Mouse (Mus musculus): Measurements from ENCODE around the gene Runx2. TPM values are rescaled to one million over a fixed set of nuclear protein-coding genes. Genes with fewer than 3 reads are reported as not detected.
A peak's percentile ranks its signal among the peaks of the same experiment; 100 is the strongest.

Runx2 gene
- total RNA-seq, 2 experiments from 2014 or later, result 12.3 to 15.8 TPM

DNA sequence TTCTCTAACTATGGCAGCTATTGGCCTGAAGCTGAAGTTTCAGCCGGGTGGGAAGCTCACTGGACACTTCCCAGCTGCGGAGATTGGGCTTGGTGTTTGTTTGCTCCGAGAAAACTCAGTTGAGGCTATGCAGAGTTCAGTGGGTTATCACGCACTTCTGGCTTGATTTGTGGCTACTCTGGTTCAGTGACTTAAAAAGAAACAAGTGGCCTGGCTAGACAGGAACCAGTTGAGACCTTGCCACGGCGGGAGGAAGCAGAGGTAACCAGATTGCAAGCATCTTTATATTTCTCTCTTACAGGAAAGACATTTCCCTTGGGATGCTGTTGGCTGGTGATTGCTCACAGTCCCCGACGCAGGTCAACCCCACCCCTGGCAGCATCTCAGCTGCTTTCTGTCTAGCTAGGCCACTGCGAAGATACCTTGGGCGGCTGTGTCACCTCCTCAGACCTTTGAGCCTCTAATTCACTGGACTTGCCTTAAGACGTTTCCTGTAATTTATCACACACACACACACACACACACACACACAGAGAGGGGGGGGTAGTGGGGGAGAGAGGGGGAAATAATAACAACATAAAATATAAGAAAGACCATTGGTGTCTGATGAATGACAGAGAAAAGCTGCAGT is 324.3 kb downstream of the Runx2 start:
- intact Hi-C loops (cut with DNase I), result no loop called here

DNA sequence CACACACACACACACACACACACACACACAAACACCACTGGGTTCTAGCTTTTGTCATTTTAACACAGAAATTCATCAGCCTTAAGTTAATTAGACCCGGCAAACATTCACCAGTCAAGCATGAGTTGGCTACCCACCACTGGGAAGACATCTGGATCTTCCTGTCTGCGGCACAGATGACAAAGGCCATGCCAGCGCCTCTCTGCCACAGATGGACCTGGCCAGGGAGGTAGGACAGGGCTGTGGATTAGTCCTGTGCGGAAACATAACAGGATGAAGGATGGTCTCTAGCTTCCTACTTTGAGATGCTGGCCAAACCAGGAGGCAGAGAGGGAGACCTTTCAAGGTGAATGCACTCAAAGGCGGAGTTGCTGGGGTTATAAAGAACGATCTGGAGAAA is 325.3 kb downstream of the Runx2 start:
- H3K4me3 ChIP-seq, result no peak overlapping the region
- no peak for TF ChIP-seq CTCF (IDR thresholded peaks at IDR 0.05)
- intact Hi-C loops (cut with DNase I), result no loop called here
- no peak for DNase-seq (ENCODE audit: extremely low spot score in 1 of 2, low spot score in 2 of 2)
- no peak overlapping the region for H3K27ac ChIP-seq

More for the DNA sequence above, 324.3 kb downstream of the Runx2 start:
- TF ChIP-seq CTCF (IDR thresholded peaks at IDR 0.05), result no peak
- H3K27ac ChIP-seq, result no peak overlapping the region
- H3K4me3 ChIP-seq, result no peak overlapping the region
- DNase-seq (ENCODE audit: extremely low spot score in 1 of 2, low spot score in 2 of 2), result no peak

DNA sequence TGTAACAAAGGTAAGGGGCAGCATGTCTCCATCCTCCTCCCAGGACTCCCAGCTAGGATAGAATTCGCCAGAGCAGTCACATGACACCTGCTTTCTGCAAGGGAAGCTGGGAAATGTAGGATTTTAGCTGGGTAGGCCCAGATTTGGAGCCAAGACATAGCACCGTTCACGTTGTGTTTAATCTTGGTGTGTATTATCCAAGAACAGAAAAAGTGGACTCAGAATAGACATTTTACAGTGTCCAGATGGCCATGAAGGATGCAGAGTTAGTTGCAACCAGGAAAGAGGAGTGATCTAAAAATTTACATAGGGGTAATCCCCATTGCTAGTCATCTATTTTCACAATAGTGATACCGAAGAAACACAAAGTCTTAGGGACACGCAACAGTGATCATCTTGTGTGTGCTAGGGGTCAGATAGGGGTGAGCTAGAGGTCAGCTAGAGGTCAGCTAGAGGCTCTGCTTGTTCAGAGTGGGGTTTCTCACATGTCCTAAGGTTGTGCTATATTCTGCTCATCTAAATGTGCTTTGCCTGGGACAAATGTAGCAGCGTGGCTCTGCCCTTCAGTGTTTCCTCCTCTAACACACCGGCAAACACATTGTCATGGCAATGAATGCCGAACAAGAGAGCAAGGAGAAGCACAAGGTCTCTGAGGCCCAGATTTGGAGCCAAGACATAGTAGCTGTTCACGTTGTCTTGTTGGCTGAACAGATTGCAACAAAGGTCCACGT is 326.9 kb downstream of the Runx2 start:
- DNase-seq (ENCODE audit: extremely low spot score in 1 of 2, low spot score in 2 of 2), result peak in 1 of 2 experiments; percentile 18
- TF ChIP-seq CTCF (IDR thresholded peaks at IDR 0.05), result no peak
- intact Hi-C loops (cut with DNase I), result no loop called here
- Histone ChIP-seq H3K4me3 (no peak overlapping the region), H3K27ac (0 out of 2 replicates have a peak overlapping the region, but pooled peaks have one; percentile 6)

DNA sequence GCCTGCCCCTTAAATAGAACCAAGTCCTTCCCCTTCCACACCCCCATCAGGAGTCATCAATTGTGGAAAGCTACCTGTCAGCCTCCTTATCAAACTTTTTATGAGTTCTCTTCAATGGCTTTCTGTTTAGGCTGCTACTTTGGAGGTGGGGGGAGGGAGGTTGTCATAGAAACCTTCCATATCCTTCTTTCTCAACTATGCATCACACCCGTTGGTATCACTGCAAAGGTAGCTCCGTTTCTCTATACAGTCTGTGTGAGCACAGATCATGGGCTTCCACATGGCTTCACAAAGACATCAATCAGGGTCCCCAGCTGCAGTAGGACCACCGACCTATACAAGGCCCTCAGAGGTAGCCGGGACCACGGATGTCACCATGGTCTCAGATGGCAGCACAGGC is 329.3 kb downstream of the Runx2 start:
- no peak overlapping the region for H3K27ac ChIP-seq
- DNase-seq (ENCODE audit: extremely low spot score in 1 of 2, low spot score in 2 of 2), result no peak
- intact Hi-C loops (cut with DNase I), result no loop called here
- TF ChIP-seq CTCF (IDR thresholded peaks at IDR 0.05), result no peak
- no peak overlapping the region for H3K4me3 ChIP-seq

DNA sequence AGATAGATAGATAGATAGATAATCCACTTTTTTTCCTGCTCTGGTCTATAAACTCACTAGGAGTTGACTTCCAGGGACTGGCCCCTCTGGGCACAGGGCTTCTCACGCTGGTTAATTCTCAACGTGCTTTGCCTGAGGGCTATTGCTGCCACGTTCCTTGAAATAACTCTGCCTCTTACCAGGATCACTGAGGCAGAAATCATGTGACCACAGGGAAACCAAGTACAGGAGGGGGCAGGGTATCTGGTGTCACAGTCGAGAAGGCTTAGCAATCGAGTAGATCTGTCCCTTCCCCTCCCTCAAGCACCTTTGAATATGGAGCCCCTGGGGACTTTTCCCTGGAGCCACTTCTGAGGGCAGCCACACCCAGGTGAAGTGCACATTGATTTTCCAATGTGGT is 334.7 kb downstream of the Runx2 start:
- intact Hi-C loops (cut with DNase I), result no loop called here
- Histone ChIP-seq H3K27ac (no peak overlapping the region), H3K4me3 (no peak overlapping the region)
- DNase-seq (ENCODE audit: extremely low spot score in 1 of 2, low spot score in 2 of 2), result no peak
- no peak for TF ChIP-seq CTCF (IDR thresholded peaks at IDR 0.05)

DNA sequence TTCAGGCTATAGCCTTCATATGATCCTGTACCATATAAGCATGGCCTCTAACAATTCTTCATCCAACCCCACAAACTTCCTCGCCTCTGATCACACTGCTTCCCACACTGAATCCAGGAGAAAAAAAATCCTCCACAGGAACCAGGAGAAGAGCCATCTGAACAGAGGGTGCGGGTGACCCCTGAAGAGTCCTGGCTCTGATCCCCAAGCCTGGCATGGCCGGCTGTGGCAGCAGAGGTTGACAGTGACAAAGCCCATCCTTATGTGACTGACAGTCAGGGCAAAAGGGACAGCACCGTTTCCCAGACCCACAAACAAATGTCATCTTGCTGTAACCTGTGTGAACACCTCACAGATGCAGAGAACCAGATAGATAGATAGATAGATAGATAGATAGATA is 335.1 kb downstream of the Runx2 start:
- TF ChIP-seq CTCF (IDR thresholded peaks at IDR 0.05), result no peak
- intact Hi-C loops (cut with DNase I), result no loop called here
- DNase-seq (ENCODE audit: extremely low spot score in 1 of 2, low spot score in 2 of 2), result no peak

DNA sequence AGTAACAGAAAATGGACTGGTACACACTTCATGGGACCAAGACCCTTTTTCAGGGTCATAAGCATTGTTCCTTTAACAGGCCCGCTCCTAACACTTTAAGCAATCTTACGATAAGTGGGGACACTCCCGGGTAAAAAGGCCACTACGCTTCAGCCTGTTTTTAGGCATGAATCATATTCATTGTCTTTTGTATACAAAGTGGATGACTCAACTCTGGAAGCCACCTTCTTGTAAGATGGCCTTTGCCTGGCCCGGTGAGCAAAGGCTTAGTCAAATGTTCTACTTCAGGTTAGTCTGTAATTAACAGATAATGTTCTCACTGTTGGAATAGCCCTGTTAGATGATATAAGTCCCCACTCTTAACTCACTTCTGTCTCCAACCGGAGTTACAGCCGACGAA is 338.7 kb downstream of the Runx2 start:
- Histone ChIP-seq H3K4me3 (no peak overlapping the region), H3K27ac (no peak overlapping the region)
- no peak for TF ChIP-seq CTCF (IDR thresholded peaks at IDR 0.05)
- DNase-seq (ENCODE audit: extremely low spot score in 1 of 2, low spot score in 2 of 2), result no peak
- intact Hi-C loops (cut with DNase I), result no loop called here

More for the DNA sequence above, 335.1 kb downstream of the Runx2 start:
- Histone ChIP-seq H3K4me3 (no peak overlapping the region), H3K27ac (no peak overlapping the region)

DNA sequence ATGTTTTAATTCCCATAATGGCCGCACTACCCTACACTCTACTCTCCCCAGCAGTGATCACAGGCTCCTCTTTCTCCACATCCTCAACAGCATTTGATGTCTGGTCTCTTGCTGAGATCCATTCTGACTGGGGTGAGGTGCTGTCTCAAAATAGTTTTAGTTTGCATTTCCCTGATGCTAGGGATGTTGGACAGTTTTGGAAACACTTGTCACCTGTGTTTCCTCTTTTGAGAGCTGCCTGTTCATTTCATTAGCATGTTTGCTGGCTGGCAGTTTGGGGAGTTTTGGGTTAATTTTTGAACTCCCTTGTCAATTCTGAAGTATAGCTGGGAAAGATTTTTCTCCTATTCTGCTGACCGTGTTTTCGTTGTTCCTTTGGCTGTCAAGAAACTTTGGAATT is 340.3 kb downstream of the Runx2 start:
- DNase-seq (ENCODE audit: extremely low spot score in 1 of 2, low spot score in 2 of 2), result no peak
- H3K27ac ChIP-seq, result no peak overlapping the region
- no peak overlapping the region for H3K4me3 ChIP-seq
- intact Hi-C loops (cut with DNase I), result no loop called here
- no peak for TF ChIP-seq CTCF (IDR thresholded peaks at IDR 0.05)

DNA sequence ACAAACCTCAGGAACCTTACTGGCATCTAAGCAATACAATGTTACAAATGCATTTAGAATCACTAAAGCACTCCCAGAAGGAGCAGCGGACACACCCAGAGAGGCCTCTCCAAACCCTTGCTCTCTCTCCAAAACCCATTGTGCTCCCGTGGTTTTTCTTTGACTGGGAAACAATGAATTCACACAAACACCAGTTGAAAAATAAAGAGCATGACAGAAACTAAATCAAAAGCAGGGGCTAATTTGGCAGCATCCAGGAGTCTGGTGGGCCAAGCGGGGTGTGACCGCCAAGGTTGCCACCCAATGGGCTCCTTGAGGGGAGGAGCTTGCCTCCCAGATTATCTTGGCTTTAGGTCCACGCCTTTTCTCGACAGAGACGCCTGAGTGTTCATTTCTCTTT is 341.9 kb downstream of the Runx2 start:
- no peak for DNase-seq (ENCODE audit: extremely low spot score in 1 of 2, low spot score in 2 of 2)
- TF ChIP-seq CTCF (IDR thresholded peaks at IDR 0.05), result no peak
- H3K27ac ChIP-seq, result no peak overlapping the region
- no peak overlapping the region for H3K4me3 ChIP-seq
- intact Hi-C loops (cut with DNase I), result no loop called here

DNA sequence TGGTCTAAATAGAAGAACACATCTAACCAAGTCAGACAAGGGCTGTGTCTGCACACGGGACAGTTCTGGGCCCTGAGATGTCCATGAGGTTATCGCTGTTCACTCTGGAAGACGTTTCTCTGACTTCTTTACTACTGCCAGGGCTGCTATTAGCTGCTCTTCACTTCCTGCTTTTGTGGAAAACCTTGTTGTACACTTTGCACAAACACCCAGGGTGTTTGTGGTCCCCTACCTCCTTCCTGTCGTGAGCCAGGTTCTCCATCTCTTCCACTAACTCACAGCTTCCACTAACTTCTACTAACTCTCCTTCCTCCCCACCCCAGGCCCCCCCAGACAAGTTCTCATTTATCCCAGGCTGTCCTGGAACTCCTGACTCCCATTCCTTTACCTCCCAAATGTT is 350.9 kb downstream of the Runx2 start:
- Histone ChIP-seq H3K4me3 (no peak overlapping the region), H3K27ac (no peak overlapping the region)
- no peak for DNase-seq (ENCODE audit: extremely low spot score in 1 of 2, low spot score in 2 of 2)
- intact Hi-C loops (cut with DNase I), result no loop called here
- TF ChIP-seq CTCF (IDR thresholded peaks at IDR 0.05), result no peak

DNA sequence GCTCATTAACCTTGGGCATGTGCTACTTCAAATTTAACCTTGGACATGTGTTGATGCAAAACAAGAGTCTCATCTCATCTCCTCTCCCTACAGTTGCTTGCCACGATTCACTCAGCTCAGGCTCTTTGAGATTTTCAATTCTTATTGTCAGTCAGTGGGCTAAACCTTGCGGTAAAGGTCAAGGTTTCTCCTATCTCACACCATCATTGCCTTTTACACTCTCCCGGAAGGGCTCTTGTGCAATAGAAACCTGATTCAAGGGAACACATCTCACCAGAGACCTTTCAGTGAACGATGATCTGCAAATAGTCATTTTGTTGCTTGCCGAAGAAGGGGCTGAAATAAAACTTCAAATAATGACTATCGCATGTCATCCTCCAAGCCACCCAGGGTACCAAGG is 354.4 kb downstream of the Runx2 start:
- Histone ChIP-seq H3K27ac (no peak overlapping the region), H3K4me3 (no peak overlapping the region)
- intact Hi-C loops (cut with DNase I), result no loop called here
- no peak for DNase-seq (ENCODE audit: extremely low spot score in 1 of 2, low spot score in 2 of 2)
- TF ChIP-seq CTCF (IDR thresholded peaks at IDR 0.05), result no peak

DNA sequence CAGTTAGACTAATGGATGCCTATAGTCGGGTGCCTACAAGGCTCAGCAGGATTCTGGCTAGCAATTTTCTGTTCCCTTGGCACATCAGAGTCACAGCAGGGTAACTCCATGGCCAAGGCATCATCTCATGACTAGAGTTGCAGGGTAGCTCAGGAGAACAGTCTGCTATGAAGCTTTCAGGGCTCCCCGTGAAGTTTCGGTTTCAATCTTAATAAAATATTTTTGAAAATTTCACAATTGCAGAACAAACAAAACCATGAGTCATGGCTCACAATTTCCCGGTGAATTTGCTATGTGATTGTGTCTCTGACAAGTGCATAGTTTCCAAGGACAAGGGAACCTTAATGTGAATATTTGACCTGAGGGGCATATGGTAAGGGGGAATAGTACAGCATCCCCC is 355.6 kb downstream of the Runx2 start:
- no peak overlapping the region for H3K4me3 ChIP-seq
- no peak for DNase-seq (ENCODE audit: extremely low spot score in 1 of 2, low spot score in 2 of 2)
- intact Hi-C loops (cut with DNase I), result loop anchor here (5.0 to 10.0 kb wide), 4 partner anchors 197 to 913 kb away; no protein-coding TSS in a partner anchor
- TF ChIP-seq CTCF (IDR thresholded peaks at IDR 0.05), result no peak
- no peak overlapping the region for H3K27ac ChIP-seq

DNA sequence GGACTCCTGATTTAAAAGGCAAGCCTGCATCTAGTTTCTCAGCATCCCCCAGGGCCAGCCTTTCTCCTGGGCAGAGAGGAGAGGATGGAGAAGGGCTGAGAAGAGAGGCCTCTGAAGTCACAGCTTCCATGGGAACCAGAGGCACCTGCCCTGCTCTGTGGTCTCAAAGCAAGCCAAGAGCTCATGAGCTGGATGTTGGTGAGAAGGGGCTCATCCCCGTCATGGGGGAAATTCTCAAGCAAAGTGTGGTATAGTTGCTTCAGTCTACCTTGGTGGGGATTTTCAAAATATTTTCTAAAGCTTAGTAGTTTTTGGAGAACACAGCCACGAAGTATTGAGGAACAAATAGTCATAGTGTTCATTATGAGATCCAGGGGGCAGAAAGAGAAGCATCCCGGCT is 357.9 kb downstream of the Runx2 start:
- H3K4me3 ChIP-seq, result no peak overlapping the region
- TF ChIP-seq CTCF (IDR thresholded peaks at IDR 0.05), result no peak
- no peak overlapping the region for H3K27ac ChIP-seq
- DNase-seq (ENCODE audit: extremely low spot score in 1 of 2, low spot score in 2 of 2), result no peak
- intact Hi-C loops (cut with DNase I), result loop anchor here (5.0 to 10.0 kb wide), 4 partner anchors 194 to 916 kb away; no protein-coding TSS in a partner anchor
